Mouse (Mus musculus): ENCODE measurements at regions not wholly inside any gene's neighbourhood (a gene's known extent, or its start where the extent isn't known, plus 50 kb on each side); places are given as distances from the start of the nearest gene placed in this dataset.

DNA sequence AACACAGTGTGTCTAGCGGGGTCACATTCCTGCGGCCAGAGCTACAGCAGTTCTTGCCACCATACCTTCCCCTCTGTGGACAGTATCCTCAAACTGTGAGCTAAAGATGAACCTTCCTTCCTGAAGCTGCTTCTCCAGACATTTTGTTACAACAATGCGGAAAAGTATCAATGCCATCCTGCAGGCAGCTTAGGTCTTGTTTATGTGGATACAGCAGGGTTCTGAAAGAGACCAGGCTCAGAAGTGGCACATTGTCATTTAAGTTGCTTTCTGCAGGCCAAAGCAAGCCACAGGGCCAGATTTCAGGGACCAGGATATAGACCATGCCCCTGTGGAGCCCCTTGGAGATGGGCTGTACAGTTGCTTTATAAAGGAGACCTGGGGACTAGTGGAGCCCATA, 188.3 kb upstream of the Sesn3 start:
- WGBS (ENCODE audit: insufficient replicate concordance) = 73% methylated on average over 3 of the region's 3 CpGs
- DNase-seq (ENCODE audit: low read depth in 3 of 3, low spot score in 3 of 3) (no peak), ATAC-seq (ENCODE audit: insufficient read depth) (no peak)
- no peak overlapping the region for H3K4me2 ChIP-seq (ENCODE audit: low read depth)
- no peaks in the 10 kb centered on the region for H3K36me3 ChIP-seq (replicated peaks; ENCODE audit: control insufficient read depth, insufficient read depth, low read depth)
- H3K27me3 ChIP-seq (ENCODE audit: control insufficient read depth, insufficient read depth, low read length) = no peaks in the 10 kb centered on the region
- no peaks in the 10 kb centered on the region for H3K9me3 ChIP-seq (ENCODE audit: control insufficient read depth, low read length)
- H3K9ac ChIP-seq (replicated peaks) = no peak overlapping the region
- TF ChIP-seq CTCF (IDR thresholded peaks at IDR 0.05; ENCODE audit: low read depth) (no peak), EP300 (IDR thresholded peaks at IDR 0.05; ENCODE audit: low read depth) (no peak)
- no peak overlapping the region for H3K4me3 ChIP-seq (ENCODE audit: insufficient read depth in 1 of 2, low read depth in 2 of 2, low read length in 2 of 2)
- H3K27ac ChIP-seq = no peak overlapping the region
- H3K4me1 ChIP-seq (replicated peaks; ENCODE audit: control insufficient read depth in 2 of 2, insufficient read depth in 2 of 2, low read length in 1 of 2) = no peaks in the 10 kb centered on the region; a peak in 1 of 4 replicates

DNA sequence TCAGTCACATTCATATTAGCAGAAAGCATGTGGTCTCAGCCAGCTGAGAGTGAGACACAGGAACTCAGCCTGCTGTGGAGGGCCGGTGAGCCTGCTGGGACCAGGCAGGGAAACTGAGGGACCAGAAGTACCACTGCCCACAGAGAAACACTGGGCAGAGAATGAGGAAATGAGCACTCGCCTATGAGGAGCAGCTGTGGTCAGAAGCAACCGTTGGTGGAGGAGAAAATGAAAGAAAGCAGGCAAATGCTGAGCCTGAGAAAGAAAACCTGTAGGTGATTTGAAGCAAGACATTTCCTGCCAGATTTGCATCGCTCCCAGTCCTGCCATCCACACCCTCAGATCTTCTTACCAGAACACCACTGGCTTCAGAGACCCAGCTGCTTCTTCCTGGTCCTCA, 187.0 kb upstream of the Sesn3 start:
- no peak overlapping the region for H3K27ac ChIP-seq
- DNase-seq (ENCODE audit: low read depth in 3 of 3, low spot score in 3 of 3) = no peak

DNA sequence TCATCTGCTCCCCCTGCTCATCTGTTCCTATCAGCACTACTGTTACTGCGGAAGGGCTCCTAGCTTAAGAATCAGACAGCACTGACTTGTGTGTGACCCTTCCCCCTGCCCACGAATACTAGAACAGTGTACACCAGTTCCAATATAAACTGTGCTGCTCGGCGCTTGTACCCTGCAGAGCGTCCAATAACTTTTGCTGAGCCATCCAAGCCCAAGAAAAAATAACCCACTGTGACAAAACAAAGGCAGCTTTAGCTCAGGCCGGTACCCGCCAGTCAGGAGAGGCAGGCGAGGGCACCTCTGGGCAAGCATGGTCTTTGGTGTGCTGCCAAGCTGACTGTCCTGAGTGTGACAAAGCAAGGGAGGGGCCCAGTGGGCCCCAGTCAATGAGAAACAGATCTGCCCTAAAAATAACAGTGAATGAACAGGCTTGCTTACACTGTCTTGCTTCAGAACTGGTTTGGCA, 185.0 kb upstream of the Sesn3 start:
- H3K9me3 ChIP-seq (ENCODE audit: control insufficient read depth, low read length) = no peaks in the 10 kb centered on the region
- no peak overlapping the region for H3K4me2 ChIP-seq (ENCODE audit: low read depth)
- no peak overlapping the region for H3K27ac ChIP-seq
- no peak overlapping the region for H3K9ac ChIP-seq (replicated peaks)
- H3K27me3 ChIP-seq (ENCODE audit: control insufficient read depth, insufficient read depth, low read length) = no peaks in the 10 kb centered on the region
- WGBS (ENCODE audit: insufficient replicate concordance) = 68% methylated on average over 8 of the region's 8 CpGs
- no peak overlapping the region for H3K4me3 ChIP-seq (ENCODE audit: insufficient read depth in 1 of 2, low read depth in 2 of 2, low read length in 2 of 2)
- no peak for ATAC-seq (ENCODE audit: insufficient read depth)
- H3K36me3 ChIP-seq (replicated peaks; ENCODE audit: control insufficient read depth, insufficient read depth, low read depth) = no peaks in the 10 kb centered on the region
- TF ChIP-seq CTCF (IDR thresholded peaks at IDR 0.05; ENCODE audit: low read depth) (no peak), EP300 (IDR thresholded peaks at IDR 0.05; ENCODE audit: low read depth) (no peak)
- DNase-seq (ENCODE audit: low read depth in 3 of 3, low spot score in 3 of 3) = no peak
- peaks cover 0 to 6% of the 10 kb centered on the region in 2 experiments; a peak in 2 of 4 replicates for H3K4me1 ChIP-seq (replicated peaks; ENCODE audit: control insufficient read depth in 2 of 2, insufficient read depth in 2 of 2, low read length in 1 of 2)

More for the DNA sequence above, 187.0 kb upstream of the Sesn3 start:
- no peaks in the 10 kb centered on the region for H3K36me3 ChIP-seq (replicated peaks; ENCODE audit: control insufficient read depth, insufficient read depth, low read depth)
- ATAC-seq (ENCODE audit: insufficient read depth) = no peak
- no peaks in the 10 kb centered on the region for H3K27me3 ChIP-seq (ENCODE audit: control insufficient read depth, insufficient read depth, low read length)
- no peak overlapping the region for H3K9ac ChIP-seq (replicated peaks)
- no peaks in the 10 kb centered on the region for H3K9me3 ChIP-seq (ENCODE audit: control insufficient read depth, low read length)
- TF ChIP-seq EP300 (IDR thresholded peaks at IDR 0.05; ENCODE audit: low read depth) = no peak
- no peak for TF ChIP-seq CTCF (IDR thresholded peaks at IDR 0.05; ENCODE audit: low read depth)
- WGBS (ENCODE audit: insufficient replicate concordance) = 26% methylated on average over 4 of the region's 4 CpGs
- no peak overlapping the region for H3K4me3 ChIP-seq (ENCODE audit: insufficient read depth in 1 of 2, low read depth in 2 of 2, low read length in 2 of 2)
- peaks cover 0 to 1% of the 10 kb centered on the region in 2 experiments; a peak in 1 of 4 replicates for H3K4me1 ChIP-seq (replicated peaks; ENCODE audit: control insufficient read depth in 2 of 2, insufficient read depth in 2 of 2, low read length in 1 of 2)
- no peak overlapping the region for H3K4me2 ChIP-seq (ENCODE audit: low read depth)

DNA sequence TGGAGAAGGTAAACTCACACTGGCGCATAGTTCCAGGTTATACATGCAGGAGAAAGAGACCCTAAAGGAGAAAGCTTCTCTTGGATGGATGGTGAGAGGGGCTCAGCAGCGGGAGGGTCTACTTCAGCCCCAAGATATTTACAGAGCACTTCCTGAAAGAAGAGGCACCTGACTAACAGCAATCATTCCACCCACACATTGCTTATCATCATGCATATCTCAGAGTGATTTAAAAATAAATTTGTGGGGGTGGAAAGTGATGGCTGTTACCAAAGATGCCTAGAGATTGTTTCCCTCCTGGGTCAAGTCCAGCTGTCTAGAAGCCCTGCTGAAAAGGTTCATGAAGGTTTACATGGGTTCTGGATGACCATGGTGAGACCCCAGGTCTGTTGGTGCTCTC, 184.4 kb upstream of the Sesn3 start:
- DNase-seq (ENCODE audit: low read depth in 3 of 3, low spot score in 3 of 3) = no peak
- Histone ChIP-seq H3K9me3 (ENCODE audit: control insufficient read depth, low read length) (no peaks in the 10 kb centered on the region), H3K4me2 (ENCODE audit: low read depth) (no peak overlapping the region), H3K27me3 (ENCODE audit: control insufficient read depth, insufficient read depth, low read length) (no peaks in the 10 kb centered on the region), H3K4me1 (replicated peaks; ENCODE audit: control insufficient read depth in 2 of 2, insufficient read depth in 2 of 2, low read length in 1 of 2) (peaks cover 0 to 6% of the 10 kb centered on the region in 2 experiments; a peak in 2 of 4 replicates), H3K9ac (replicated peaks) (no peak overlapping the region), H3K27ac (no peak overlapping the region), H3K36me3 (replicated peaks; ENCODE audit: control insufficient read depth, insufficient read depth, low read depth) (no peaks in the 10 kb centered on the region), H3K4me3 (ENCODE audit: insufficient read depth in 1 of 2, low read depth in 2 of 2, low read length in 2 of 2) (no peak overlapping the region)
- no peak for ATAC-seq (ENCODE audit: insufficient read depth)
- TF ChIP-seq CTCF (IDR thresholded peaks at IDR 0.05; ENCODE audit: low read depth) (no peak), EP300 (IDR thresholded peaks at IDR 0.05; ENCODE audit: low read depth) (no peak)
- WGBS (ENCODE audit: insufficient replicate concordance) = 62% methylated on average over 2 of the region's 2 CpGs

DNA sequence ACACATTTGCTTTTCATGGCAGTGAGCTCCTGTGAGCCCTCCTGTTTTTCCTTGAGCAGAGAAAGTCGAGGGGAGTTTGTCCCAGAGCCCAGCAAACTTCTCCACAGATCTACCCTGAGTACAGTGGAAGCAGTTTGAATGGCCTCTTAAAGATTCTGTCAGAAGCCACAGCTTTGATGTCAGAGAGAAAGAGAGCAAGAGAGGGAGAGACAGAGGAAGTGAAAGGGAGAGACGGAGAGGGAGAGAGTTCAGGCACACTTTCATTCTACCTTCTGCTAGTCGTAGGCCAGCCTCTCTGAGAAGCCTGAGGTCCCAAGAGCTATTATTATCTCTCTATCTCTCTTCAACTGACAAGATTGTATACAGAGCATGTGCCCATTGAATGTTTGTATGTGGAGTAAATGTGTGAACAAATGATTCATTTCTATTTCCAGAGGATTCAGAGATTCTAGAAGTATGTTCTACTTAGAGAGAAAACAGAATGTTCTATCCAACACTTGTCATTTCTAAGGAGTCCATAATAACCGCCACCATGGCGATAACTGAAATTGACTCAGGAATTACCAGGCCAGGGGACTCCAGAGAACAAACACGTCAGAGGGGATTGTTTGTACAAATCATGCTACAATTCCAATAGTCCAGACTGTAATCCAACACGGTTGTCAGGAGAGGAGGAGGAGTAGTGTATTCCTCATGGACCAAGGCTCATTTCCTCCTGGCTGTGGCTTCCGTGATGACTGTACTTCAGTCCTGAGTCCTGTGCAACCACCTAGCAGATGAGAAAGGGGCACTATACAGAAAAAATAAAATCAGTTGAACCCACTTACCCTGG, 183.6 kb upstream of the Sesn3 start:
- Histone ChIP-seq H3K27me3 (ENCODE audit: control insufficient read depth, insufficient read depth, low read length) (no peaks in the 10 kb centered on the region), H3K4me1 (replicated peaks; ENCODE audit: control insufficient read depth in 2 of 2, insufficient read depth in 2 of 2, low read length in 1 of 2) (peaks cover 0 to 6% of the 10 kb centered on the region in 2 experiments; a peak in 2 of 4 replicates), H3K9me3 (ENCODE audit: control insufficient read depth, low read length) (no peaks in the 10 kb centered on the region), H3K4me3 (ENCODE audit: insufficient read depth in 1 of 2, low read depth in 2 of 2, low read length in 2 of 2) (no peak overlapping the region), H3K36me3 (replicated peaks; ENCODE audit: control insufficient read depth, insufficient read depth, low read depth) (no peaks in the 10 kb centered on the region), H3K9ac (replicated peaks) (no peak overlapping the region), H3K27ac (no peak overlapping the region), H3K4me2 (ENCODE audit: low read depth) (no peak overlapping the region)
- DNase-seq (ENCODE audit: low read depth in 3 of 3, low spot score in 3 of 3) = no peak
- ATAC-seq (ENCODE audit: insufficient read depth) = no peak
- 57% methylated on average over 8 of the region's 8 CpGs for WGBS (ENCODE audit: insufficient replicate concordance)
- no peak for TF ChIP-seq EP300 (IDR thresholded peaks at IDR 0.05; ENCODE audit: low read depth)
- TF ChIP-seq CTCF (IDR thresholded peaks at IDR 0.05; ENCODE audit: low read depth) = no peak

Data from liver, embryonic 14.5 days (tissue).